Mouse (Mus musculus): ENCODE data around the gene Hist1h4h. TPM values are rescaled to one million over a fixed set of nuclear protein-coding genes. Genes with fewer than 3 reads are reported as not detected.
"Not testable (repeated sequence)": the region's sequence is repeated elsewhere in the genome, so short reads cannot be mapped to it uniquely, and the experiment has no call there.

The Hist1h4h gene
- total RNA-seq, 2 experiments from 2014 or later, result 930 to 1,063 TPM

DNA sequence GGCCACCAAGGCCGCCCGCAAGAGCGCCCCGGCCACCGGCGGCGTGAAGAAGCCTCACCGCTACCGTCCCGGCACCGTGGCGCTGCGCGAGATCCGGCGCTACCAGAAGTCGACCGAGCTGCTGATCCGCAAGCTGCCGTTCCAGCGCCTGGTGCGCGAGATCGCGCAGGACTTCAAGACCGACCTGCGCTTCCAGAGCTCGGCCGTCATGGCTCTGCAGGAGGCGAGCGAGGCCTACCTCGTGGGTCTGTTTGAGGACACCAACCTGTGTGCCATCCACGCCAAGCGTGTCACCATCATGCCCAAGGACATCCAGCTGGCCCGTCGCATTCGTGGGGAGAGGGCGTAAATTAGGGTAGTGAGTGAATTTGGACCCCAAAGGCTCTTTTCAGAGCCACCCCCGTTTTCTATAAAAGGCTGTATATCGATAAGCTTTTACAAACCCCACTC, 45.0 kb downstream of the Hist1h4h start:
- not testable (repeated sequence) for DNase-seq

DNA sequence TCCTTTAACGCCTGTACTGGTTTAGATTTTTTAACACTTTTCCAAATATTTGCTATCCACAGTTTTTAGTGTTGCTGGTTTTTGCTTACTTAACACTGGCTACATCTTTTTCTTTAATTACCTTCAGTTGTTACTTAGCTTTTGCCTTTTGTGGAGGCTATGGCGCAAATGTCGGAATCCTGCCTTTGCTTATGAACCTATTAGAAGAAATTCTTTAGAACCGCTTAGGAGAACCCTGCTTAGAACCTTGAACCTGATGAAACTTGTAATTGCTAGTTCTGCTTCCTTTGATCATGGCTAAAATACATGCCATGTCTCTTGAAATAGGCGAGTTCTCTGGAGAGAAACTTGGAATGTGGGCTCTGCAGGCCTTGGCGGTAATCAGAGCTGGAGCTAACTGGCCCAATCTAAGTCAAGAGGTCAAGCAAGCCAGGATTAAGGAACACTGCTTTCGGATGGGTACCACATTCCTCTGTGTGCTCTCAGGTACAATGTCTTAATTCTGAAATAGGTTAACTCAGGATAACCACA, 45.6 kb downstream of the Hist1h4h start:
- no peak for DNase-seq

DNA sequence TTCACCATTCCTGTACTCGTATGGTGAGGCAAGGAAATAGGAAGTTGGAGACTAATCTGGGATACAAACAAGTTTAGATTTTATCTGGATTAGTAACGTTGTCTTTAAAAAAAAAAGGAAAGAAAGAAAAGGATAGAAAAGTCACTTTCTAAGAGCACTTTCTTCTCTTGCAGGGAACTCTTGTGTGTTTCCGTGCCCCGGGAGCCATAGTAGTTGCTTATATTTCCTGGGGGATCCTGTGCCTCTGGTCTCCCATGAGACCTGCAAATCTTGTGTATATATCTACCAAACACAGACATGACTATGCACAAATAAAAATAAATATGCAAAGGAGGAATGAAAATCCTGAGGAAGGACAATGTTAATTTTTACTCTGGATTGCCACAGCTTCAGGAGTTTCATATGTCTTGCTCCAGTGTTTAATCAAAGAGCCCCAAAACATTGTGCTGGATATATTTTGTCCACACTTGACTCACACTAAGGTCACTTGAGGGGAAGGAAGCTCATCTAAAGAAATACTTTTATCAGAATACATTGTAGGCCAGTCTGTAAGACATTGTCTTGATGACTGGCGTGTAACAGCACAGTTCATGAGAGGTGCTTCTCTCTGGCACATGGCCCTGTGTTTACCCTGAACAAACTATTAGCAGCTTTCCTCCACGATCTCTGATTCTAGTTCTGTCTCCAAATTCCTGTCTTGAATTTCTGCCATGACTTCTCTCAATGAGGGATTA, 46.2 kb downstream of the Hist1h4h start:
- DNase-seq, result no peak

DNA sequence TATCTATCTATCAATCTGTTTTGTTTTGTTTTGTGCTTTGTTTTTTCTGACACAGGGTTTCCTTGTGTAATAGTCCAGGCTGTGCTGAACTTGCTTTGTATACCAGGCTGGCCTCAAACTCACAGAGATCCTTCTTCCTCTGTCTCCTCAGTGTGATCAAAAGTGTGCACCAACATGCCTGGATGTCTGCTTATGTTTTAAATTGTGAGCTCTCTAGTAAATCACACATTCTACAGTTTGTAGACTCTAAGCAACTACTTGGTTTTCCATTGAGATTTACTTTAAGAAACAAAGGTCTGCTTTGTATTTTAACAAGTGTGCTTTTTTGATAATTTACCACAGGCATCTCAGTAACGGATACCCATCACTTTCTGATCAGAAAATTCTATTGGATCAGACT, 47.0 kb downstream of the Hist1h4h start:
- DNase-seq, result no peak

Small RNA genes lying within 50 kb of the gene (microRNA-seq; reads per million reads assigned to microRNA genes)
- not detected for gene Gm44297
- gene Gm44359, result not detected
- 1.8 reads per million for gene Gm44394
- not detected for gene n-TStga1

Other genes starting within 250 kb of the Hist1h4h start
- 10 to 100 TPM; 18.9 to 26.9 TPM for gene Zfp322a, start 161.8 kb upstream of the Hist1h4h start, total RNA-seq (2021)
- 1 to 10 TPM; 6.1 to 7.1 TPM for gene Abt1, start 107.2 kb upstream of the Hist1h4h start, total RNA-seq (2021)
- gene Btn1a1, start 65.1 kb upstream of the Hist1h4h start, total RNA-seq (2021), result under 1 TPM in 1 of 2 experiments, not detected in 1; 0.55 TPM
- gene Btn2a2, start 42.2 kb upstream of the Hist1h4h start, total RNA-seq (2021), result not detected
- 100 to 1,000 TPM; 261 to 325 TPM for gene Hist1h2af, start 2.9 kb downstream of the Hist1h4h start, total RNA-seq (2021)
- gene Hist1h3g, start 4.4 kb downstream of the Hist1h4h start, total RNA-seq (2021), result 10 to 100 TPM; 76.3 to 91.7 TPM
- gene Hist1h2bh, start 12.3 kb downstream of the Hist1h4h start, total RNA-seq (2021), result 10 to 100 TPM; 20.9 to 25.4 TPM
- gene Hist1h3f, start 13.0 kb downstream of the Hist1h4h start, total RNA-seq (2021), result 100 to 1,000 TPM in 1 of 2 experiments, 10 to 100 TPM in 1; 93.2 to 104 TPM
- gene Hist1h4f, start 20.6 kb downstream of the Hist1h4h start, total RNA-seq (2021), result 100 to 1,000 TPM; 529 to 619 TPM
- 10 to 100 TPM; 27.8 to 32.6 TPM for gene Hist1h1d, start 22.2 kb downstream of the Hist1h4h start, total RNA-seq (2021)
- 100 to 1,000 TPM; 246 to 271 TPM for gene Hist1h3e, start 31.3 kb downstream of the Hist1h4h start, total RNA-seq (2021)
- gene Hist1h2ae, start 40.2 kb downstream of the Hist1h4h start, total RNA-seq (2021), result 10 to 100 TPM; 54.9 to 55.0 TPM
- 100 to 1,000 TPM; 395 to 462 TPM for gene Hist1h2bg, start 40.3 kb downstream of the Hist1h4h start, total RNA-seq (2021)
- 100 to 1,000 TPM; 168 to 215 TPM for gene Hist1h2bf, start 43.1 kb downstream of the Hist1h4h start, total RNA-seq (2021)
- gene Hist1h2ad, start 43.3 kb downstream of the Hist1h4h start, total RNA-seq (2021), result 10 to 100 TPM; 47.4 to 49.2 TPM
- 10 to 100 TPM; 38.0 to 43.5 TPM for gene Hist1h3d, start 44.7 kb downstream of the Hist1h4h start, total RNA-seq (2021)
- 100 to 1,000 TPM; 294 to 310 TPM for gene Hist1h4d, start 50.5 kb downstream of the Hist1h4h start, total RNA-seq (2021)
- 10 to 100 TPM; 27.7 to 32.2 TPM for gene Hist1h2be, start 90.1 kb downstream of the Hist1h4h start, total RNA-seq (2021)
- 100 to 1,000 TPM; 180 to 217 TPM for gene Hist1h1e, start 91.5 kb downstream of the Hist1h4h start, total RNA-seq (2021)
- gene Hist1h2ac, start 152.9 kb downstream of the Hist1h4h start, total RNA-seq (2021), result 1 to 10 TPM; 8.3 to 9.7 TPM
- 10 to 100 TPM; 76.4 to 77.6 TPM for gene Hist1h2bc, start 153.1 kb downstream of the Hist1h4h start, total RNA-seq (2021)
- under 1 TPM; 0.69 to 0.88 TPM for gene Hist1h1t, start 164.8 kb downstream of the Hist1h4h start, total RNA-seq (2021)
- 100 to 1,000 TPM; 175 to 199 TPM for gene Hist1h4c, start 167.4 kb downstream of the Hist1h4h start, total RNA-seq (2021)
- gene Hfe, start 179.8 kb downstream of the Hist1h4h start, total RNA-seq (2021), result 10 to 100 TPM; 23.3 to 31.0 TPM
- 100 to 1,000 TPM; 366 to 432 TPM for gene Hist1h1c, start 207.8 kb downstream of the Hist1h4h start, total RNA-seq (2021)
- gene Hist1h3c, start 214.6 kb downstream of the Hist1h4h start, total RNA-seq (2021), result 100 to 1,000 TPM; 127 to 144 TPM
- gene Hist1h2bb, start 215.7 kb downstream of the Hist1h4h start, total RNA-seq (2021), result 100 to 1,000 TPM; 173 to 206 TPM
- 100 to 1,000 TPM; 281 to 334 TPM for gene Hist1h2ab, start 220.1 kb downstream of the Hist1h4h start, total RNA-seq (2021)
- gene Hist1h3b, start 221.2 kb downstream of the Hist1h4h start, total RNA-seq (2021), result 100 to 1,000 TPM; 390 to 424 TPM
- 100 to 1,000 TPM; 282 to 291 TPM for gene Hist1h4b, start 226.0 kb downstream of the Hist1h4h start, total RNA-seq (2021)
- gene Hist1h4a, start 230.2 kb downstream of the Hist1h4h start, total RNA-seq (2021), result 100 to 1,000 TPM; 238 to 251 TPM
- 100 to 1,000 TPM; 258 to 301 TPM for gene Hist1h3a, start 231.3 kb downstream of the Hist1h4h start, total RNA-seq (2021)
- 100 to 1,000 TPM; 231 to 274 TPM for gene Hist1h1a, start 232.6 kb downstream of the Hist1h4h start, total RNA-seq (2021)
- not detected for gene Trim38, start 238.9 kb downstream of the Hist1h4h start, total RNA-seq (2021)